Mouse (Mus musculus): ENCODE measurements at regions not wholly inside any gene's neighbourhood (a gene's known extent, or its start where the extent isn't known, plus 50 kb on each side); places are given as distances from the start of the nearest gene placed in this dataset.

- peak; percentile 86 for DNase-seq (ENCODE audit: low read depth)
- TF ChIP-seq POLR2A (IDR thresholded peaks at IDR 0.05; ENCODE audit: borderline replicate concordance, extremely low read depth, insufficient read depth, insufficient read length, poor library complexity, severe bottlenecking) (no peak), CTCF (IDR thresholded peaks at IDR 0.05; ENCODE audit: borderline replicate concordance, extremely low read depth, insufficient read depth, insufficient read length) (no peak)
These were observed 504.3 kb upstream of the Tmpo start for GRCm38 (mm10) chr10:91685164-91686027.

DNA sequence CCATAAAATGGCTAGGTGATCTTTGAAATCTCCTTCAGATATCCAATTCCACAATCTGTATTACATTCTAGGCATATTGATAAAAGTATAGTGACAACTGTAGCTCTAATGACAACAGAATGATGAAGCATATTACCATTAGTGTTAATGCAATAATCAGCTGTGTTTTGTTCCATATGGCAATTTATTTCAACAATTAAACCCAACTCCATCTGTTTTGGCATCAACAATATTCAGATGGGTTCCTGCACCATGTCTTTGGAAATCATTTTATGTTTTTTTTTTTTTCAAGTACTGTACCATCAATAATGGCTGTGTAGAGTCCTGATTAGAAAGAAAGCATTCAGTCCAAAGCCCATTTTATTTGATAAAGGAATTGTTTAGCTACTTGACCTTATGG lies 498.5 kb upstream of the Tmpo start:
- TF ChIP-seq POLR2A (IDR thresholded peaks at IDR 0.05; ENCODE audit: borderline replicate concordance, extremely low read depth, insufficient read depth, insufficient read length, poor library complexity, severe bottlenecking) = no peak
- TF ChIP-seq CTCF (IDR thresholded peaks at IDR 0.05; ENCODE audit: borderline replicate concordance, extremely low read depth, insufficient read depth, insufficient read length) = no peak
- DNase-seq (ENCODE audit: low read depth) = peak; percentile 40

DNA sequence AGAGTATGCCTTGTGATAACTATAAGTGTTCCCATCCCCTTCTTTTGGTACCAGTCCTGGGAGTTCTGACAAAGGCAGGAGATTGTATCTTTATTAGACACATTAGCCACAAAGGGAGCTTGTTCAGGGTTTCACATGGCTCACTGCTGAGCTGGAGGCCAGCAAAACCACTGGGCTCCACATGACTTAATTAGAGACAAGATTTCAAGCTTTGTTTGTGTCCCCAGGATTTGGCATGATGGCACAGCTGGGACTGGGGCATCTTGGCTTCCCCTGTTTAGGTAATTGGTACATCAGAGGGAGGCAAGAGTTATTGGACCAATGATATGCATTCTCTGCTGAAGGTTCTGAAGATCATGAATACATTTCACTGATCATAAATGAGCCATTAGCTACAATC lies 456.8 kb upstream of the Tmpo start:
- no peak for TF ChIP-seq CTCF (IDR thresholded peaks at IDR 0.05; ENCODE audit: borderline replicate concordance, extremely low read depth, insufficient read depth, insufficient read length)
- no peak for TF ChIP-seq POLR2A (IDR thresholded peaks at IDR 0.05; ENCODE audit: borderline replicate concordance, extremely low read depth, insufficient read depth, insufficient read length, poor library complexity, severe bottlenecking)
- DNase-seq (ENCODE audit: low read depth) = peak; percentile 69

- TF ChIP-seq POLR2A (IDR thresholded peaks at IDR 0.05; ENCODE audit: borderline replicate concordance, extremely low read depth, insufficient read depth, insufficient read length, poor library complexity, severe bottlenecking) (no peak), CTCF (IDR thresholded peaks at IDR 0.05; ENCODE audit: borderline replicate concordance, extremely low read depth, insufficient read depth, insufficient read length) (no peak)
- peak; percentile 55 for DNase-seq (ENCODE audit: low read depth)
These were observed 447.6 kb upstream of the Tmpo start for GRCm38 (mm10) chr10:91628672-91629071.

DNA sequence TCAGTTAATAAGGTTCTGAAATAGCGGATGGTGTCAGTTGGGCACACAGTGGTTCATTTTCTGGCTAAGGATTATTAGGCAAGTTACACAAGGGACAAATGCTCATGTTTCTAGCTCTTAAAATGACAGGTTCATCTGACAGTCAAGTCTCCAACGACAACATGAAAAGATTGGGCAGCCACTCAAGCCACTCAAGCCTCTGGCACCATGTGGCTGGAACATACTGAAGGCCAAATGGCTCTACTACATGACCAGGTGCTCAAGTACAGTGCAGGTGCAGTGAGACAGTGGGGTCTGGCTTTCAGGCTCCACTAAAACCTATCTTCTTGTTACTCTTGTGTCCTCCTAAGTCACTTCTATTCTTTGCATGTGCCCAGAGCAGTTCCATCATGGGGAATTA lies 441.2 kb upstream of the Tmpo start:
- no peak for DNase-seq (ENCODE audit: low read depth)
- TF ChIP-seq CTCF (IDR thresholded peaks at IDR 0.05; ENCODE audit: borderline replicate concordance, extremely low read depth, insufficient read depth, insufficient read length) (no peak), POLR2A (IDR thresholded peaks at IDR 0.05; ENCODE audit: borderline replicate concordance, extremely low read depth, insufficient read depth, insufficient read length, poor library complexity, severe bottlenecking) (no peak)

DNA sequence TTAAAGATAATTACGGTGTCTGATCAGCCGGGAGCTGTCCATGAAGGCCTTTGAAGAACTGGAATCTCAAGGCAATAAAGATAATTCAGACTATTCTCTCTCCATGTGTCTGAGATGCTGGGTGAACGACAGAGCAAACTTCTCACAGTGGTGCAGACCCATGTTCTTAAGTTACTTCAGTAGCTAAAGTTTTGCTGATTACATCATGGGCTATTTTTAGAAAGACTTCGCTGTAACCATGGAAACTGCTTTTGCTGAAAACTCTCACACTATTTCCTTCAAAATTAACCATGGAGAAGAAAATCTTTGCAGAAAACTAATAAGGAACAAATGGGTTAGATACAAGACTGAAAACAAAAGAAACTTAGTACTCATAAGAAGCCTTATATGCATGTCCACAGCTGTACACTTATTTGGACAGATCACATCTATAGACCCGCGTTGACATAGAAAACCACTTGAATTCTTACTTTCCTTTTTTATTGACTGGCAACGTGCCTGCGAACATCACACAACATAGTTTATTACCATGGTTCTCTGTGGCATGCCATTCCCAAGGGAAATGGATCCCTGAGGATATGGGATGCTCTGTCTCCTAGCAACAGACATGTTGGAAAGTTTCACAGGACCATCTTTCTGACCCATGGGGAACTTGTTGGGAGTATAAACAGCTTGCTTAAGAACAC lies 432.8 kb upstream of the Tmpo start:
- peak; percentile 74 for DNase-seq (ENCODE audit: low read depth)
- no peak for TF ChIP-seq POLR2A (IDR thresholded peaks at IDR 0.05; ENCODE audit: borderline replicate concordance, extremely low read depth, insufficient read depth, insufficient read length, poor library complexity, severe bottlenecking)
- TF ChIP-seq CTCF (IDR thresholded peaks at IDR 0.05; ENCODE audit: borderline replicate concordance, extremely low read depth, insufficient read depth, insufficient read length) = no peak

DNA sequence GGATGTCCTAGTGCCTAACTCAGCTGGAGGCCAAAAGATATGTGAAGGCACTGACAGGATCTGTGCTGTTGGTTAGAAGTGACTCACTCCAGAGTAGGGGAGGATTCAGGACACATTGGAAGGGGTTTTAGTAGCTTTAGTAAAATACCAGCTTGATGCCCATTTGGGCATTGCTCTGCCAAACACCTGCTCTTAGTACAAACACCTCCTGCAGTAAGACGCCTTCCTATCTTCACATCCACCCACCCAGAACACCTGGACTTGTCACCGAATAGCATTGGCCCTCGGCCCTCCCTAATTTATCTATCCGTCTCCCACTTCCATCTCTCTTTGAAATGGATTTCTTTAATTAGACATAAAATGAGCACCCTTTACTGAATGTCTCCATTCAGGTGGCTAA lies 430.9 kb upstream of the Tmpo start:
- no peak for TF ChIP-seq POLR2A (IDR thresholded peaks at IDR 0.05; ENCODE audit: borderline replicate concordance, extremely low read depth, insufficient read depth, insufficient read length, poor library complexity, severe bottlenecking)
- TF ChIP-seq CTCF (IDR thresholded peaks at IDR 0.05; ENCODE audit: borderline replicate concordance, extremely low read depth, insufficient read depth, insufficient read length) = no peak
- no peak for DNase-seq (ENCODE audit: low read depth)

DNA sequence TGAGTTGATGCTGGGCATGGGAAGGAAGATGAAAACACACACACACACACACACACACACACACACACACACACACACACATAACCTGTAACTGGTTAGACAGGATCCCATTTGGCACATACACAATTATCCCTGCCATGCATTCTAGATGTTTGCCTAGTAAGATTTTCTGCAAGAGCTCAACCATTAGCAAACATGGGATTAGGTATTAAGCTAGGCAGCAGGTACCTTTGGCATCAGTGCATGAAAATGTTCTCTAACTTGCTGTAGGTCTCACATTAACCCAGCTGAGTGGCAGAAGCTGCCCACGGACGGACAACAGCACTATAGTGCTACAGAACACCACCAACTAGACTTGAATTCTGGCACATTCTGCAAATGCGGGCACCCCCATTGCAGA lies 413.8 kb upstream of the Tmpo start:
- TF ChIP-seq CTCF (IDR thresholded peaks at IDR 0.05; ENCODE audit: borderline replicate concordance, extremely low read depth, insufficient read depth, insufficient read length) (no peak), POLR2A (IDR thresholded peaks at IDR 0.05; ENCODE audit: borderline replicate concordance, extremely low read depth, insufficient read depth, insufficient read length, poor library complexity, severe bottlenecking) (no peak)

GRCm38 (mm10) chr10:91593378-91593777 lies 412.3 kb upstream of the Tmpo start:
- TF ChIP-seq CTCF (IDR thresholded peaks at IDR 0.05; ENCODE audit: borderline replicate concordance, extremely low read depth, insufficient read depth, insufficient read length) = no peak
- TF ChIP-seq POLR2A (IDR thresholded peaks at IDR 0.05; ENCODE audit: borderline replicate concordance, extremely low read depth, insufficient read depth, insufficient read length, poor library complexity, severe bottlenecking) = no peak
- no peak for DNase-seq (ENCODE audit: low read depth)

More for the DNA sequence above, 413.8 kb upstream of the Tmpo start:
- DNase-seq (ENCODE audit: low read depth) = no peak

DNA sequence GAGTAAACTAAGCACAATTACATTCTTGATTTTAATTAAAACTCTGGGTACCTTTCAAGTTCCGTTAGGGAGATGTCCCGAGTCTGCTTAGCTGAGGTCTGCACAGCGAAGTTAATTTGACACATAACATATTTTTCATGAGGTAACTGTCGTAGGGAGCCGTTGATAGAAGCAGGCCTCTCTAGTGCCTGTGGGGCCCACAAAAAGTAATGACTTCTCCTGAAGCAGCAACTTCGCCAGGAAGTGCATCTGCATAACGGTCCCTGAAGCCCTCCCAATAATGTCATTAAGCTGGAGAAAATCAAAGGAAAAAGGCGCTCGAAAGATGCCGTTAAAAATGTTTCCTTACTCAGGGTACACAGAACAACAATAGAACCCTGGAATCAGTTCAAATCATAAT lies 410.7 kb upstream of the Tmpo start:
- DNase-seq (ENCODE audit: low read depth) = peak; percentile 45

GRCm38 (mm10) chr10:91591398-91591811 lies 410.3 kb upstream of the Tmpo start:
- TF ChIP-seq POLR2A (IDR thresholded peaks at IDR 0.05; ENCODE audit: borderline replicate concordance, extremely low read depth, insufficient read depth, insufficient read length, poor library complexity, severe bottlenecking) (no peak), CTCF (IDR thresholded peaks at IDR 0.05; ENCODE audit: borderline replicate concordance, extremely low read depth, insufficient read depth, insufficient read length) (no peak)
- peak; percentile 86 for DNase-seq (ENCODE audit: low read depth)

More for the DNA sequence above, 410.7 kb upstream of the Tmpo start:
- TF ChIP-seq POLR2A (IDR thresholded peaks at IDR 0.05; ENCODE audit: borderline replicate concordance, extremely low read depth, insufficient read depth, insufficient read length, poor library complexity, severe bottlenecking) = no peak
- TF ChIP-seq CTCF (IDR thresholded peaks at IDR 0.05; ENCODE audit: borderline replicate concordance, extremely low read depth, insufficient read depth, insufficient read length) = no peak
